Mouse (Mus musculus): Measurements from ENCODE around the gene Dst. TPM values are rescaled to one million over a fixed set of nuclear protein-coding genes. Genes with fewer than 3 reads are reported as not detected.
A peak's percentile ranks its signal among the peaks of the same experiment; 100 is the strongest.

The Dst gene
- polyA plus RNA-seq, 1 experiment from 2014 or later: 24.9 TPM

GRCm38 (mm10) chr1:34072262-34072661 is 164.2 kb downstream of the Dst start:
- H3K9ac ChIP-seq (ENCODE audit: low read length): no peak overlapping the region
- no peak for ATAC-seq
- no peaks in the 10 kb centered on the region for H3K36me3 ChIP-seq (ENCODE audit: control insufficient read depth, insufficient read depth, low read length)
- WGBS: 83% methylated on average over 7 of the region's 7 CpGs
- peaks cover 13% of the 10 kb centered on the region for H3K4me1 ChIP-seq (ENCODE audit: control insufficient read depth, insufficient read depth, low read length)
- no peaks in the 10 kb centered on the region for H3K9me3 ChIP-seq (replicated peaks; ENCODE audit: control insufficient read depth, low read length)
- no peak overlapping the region for H3K27ac ChIP-seq (ENCODE audit: low read depth, low read length)
- no peak for DNase-seq (ENCODE audit: low spot score)
- no peak overlapping the region for H3K4me3 ChIP-seq (ENCODE audit: low read depth, low read length)
- H3K27me3 ChIP-seq (replicated peaks; ENCODE audit: control insufficient read depth, insufficient read depth, low read length): no peaks in the 10 kb centered on the region
- no peak overlapping the region for H3K4me2 ChIP-seq (ENCODE audit: low read length)

- no peak for ATAC-seq
These were observed 165.6 kb downstream of the Dst start for GRCm38 (mm10) chr1:34073436-34074169.

GRCm38 (mm10) chr1:34074245-34075187 is 166.5 kb downstream of the Dst start:
- DNase-seq (ENCODE audit: low spot score): peak; percentile 27
- ATAC-seq: peak; percentile 22; the same call in 1 of the 2 replicates
- H3K36me3 ChIP-seq (ENCODE audit: control insufficient read depth, insufficient read depth, low read length): no peaks in the 10 kb centered on the region

More at GRCm38 (mm10) chr1:34073436-34074169, 165.6 kb downstream of the Dst start:
- no peak for DNase-seq (ENCODE audit: low spot score)
- Histone ChIP-seq H3K4me1 (ENCODE audit: control insufficient read depth, insufficient read depth, low read length) (peaks cover 13% of the 10 kb centered on the region), H3K4me3 (ENCODE audit: low read depth, low read length) (no peak overlapping the region), H3K9ac (ENCODE audit: low read length) (no peak overlapping the region), H3K27ac (ENCODE audit: low read depth, low read length) (no peak overlapping the region), H3K4me2 (ENCODE audit: low read length) (no peak overlapping the region), H3K36me3 (ENCODE audit: control insufficient read depth, insufficient read depth, low read length) (no peaks in the 10 kb centered on the region), H3K9me3 (replicated peaks; ENCODE audit: control insufficient read depth, low read length) (no peaks in the 10 kb centered on the region), H3K27me3 (replicated peaks; ENCODE audit: control insufficient read depth, insufficient read depth, low read length) (no peaks in the 10 kb centered on the region)
- 38% methylated on average over 10 of the region's 10 CpGs for WGBS

GRCm38 (mm10) chr1:34076701-34077421 is 168.8 kb downstream of the Dst start:
- Histone ChIP-seq H3K9me3 (replicated peaks; ENCODE audit: control insufficient read depth, low read length) (no peaks in the 10 kb centered on the region), H3K4me1 (ENCODE audit: control insufficient read depth, insufficient read depth, low read length) (peaks cover 13% of the 10 kb centered on the region), H3K4me3 (ENCODE audit: low read depth, low read length) (no peak overlapping the region), H3K4me2 (ENCODE audit: low read length) (no peak overlapping the region), H3K36me3 (ENCODE audit: control insufficient read depth, insufficient read depth, low read length) (no peaks in the 10 kb centered on the region), H3K27me3 (replicated peaks; ENCODE audit: control insufficient read depth, insufficient read depth, low read length) (no peaks in the 10 kb centered on the region), H3K27ac (ENCODE audit: low read depth, low read length) (no peak overlapping the region), H3K9ac (ENCODE audit: low read length) (no peak overlapping the region)
- ATAC-seq (no peak), DNase-seq (ENCODE audit: low spot score) (no peak)
- 14% methylated on average over 12 of the region's 12 CpGs for WGBS

More at GRCm38 (mm10) chr1:34074245-34075187, 166.5 kb downstream of the Dst start:
- no peaks in the 10 kb centered on the region for H3K27me3 ChIP-seq (replicated peaks; ENCODE audit: control insufficient read depth, insufficient read depth, low read length)
- H3K27ac ChIP-seq (ENCODE audit: low read depth, low read length): no peak overlapping the region; the same call in 1 of the 2 replicates
- H3K9ac ChIP-seq (ENCODE audit: low read length): no peak overlapping the region
- H3K9me3 ChIP-seq (replicated peaks; ENCODE audit: control insufficient read depth, low read length): no peaks in the 10 kb centered on the region
- WGBS: 12% methylated on average over 15 of the region's 15 CpGs
- 0 out of 2 replicates have a peak overlapping the region, but pooled peaks have one; percentile 7 for H3K4me2 ChIP-seq (ENCODE audit: low read length)
- peaks cover 13% of the 10 kb centered on the region for H3K4me1 ChIP-seq (ENCODE audit: control insufficient read depth, insufficient read depth, low read length)
- H3K4me3 ChIP-seq (ENCODE audit: low read depth, low read length): no peak overlapping the region

- Histone ChIP-seq H3K4me3 (ENCODE audit: low read depth, low read length) (no peak overlapping the region), H3K9me3 (replicated peaks; ENCODE audit: control insufficient read depth, low read length) (no peaks in the 10 kb centered on the region), H3K4me2 (ENCODE audit: low read length) (no peak overlapping the region), H3K4me1 (ENCODE audit: control insufficient read depth, insufficient read depth, low read length) (peaks cover 13% of the 10 kb centered on the region), H3K27me3 (replicated peaks; ENCODE audit: control insufficient read depth, insufficient read depth, low read length) (no peaks in the 10 kb centered on the region), H3K9ac (ENCODE audit: low read length) (no peak overlapping the region), H3K27ac (ENCODE audit: low read depth, low read length) (no peak overlapping the region), H3K36me3 (ENCODE audit: control insufficient read depth, insufficient read depth, low read length) (no peaks in the 10 kb centered on the region)
- WGBS: 18% methylated on average over 7 of the region's 7 CpGs
- DNase-seq (ENCODE audit: low spot score): no peak
- ATAC-seq: no peak
These were observed 169.4 kb downstream of the Dst start for GRCm38 (mm10) chr1:34077422-34077790.

- WGBS: 92% methylated on average over 6 of the region's 6 CpGs
- no peak for DNase-seq (ENCODE audit: low spot score)
- Histone ChIP-seq H3K4me1 (ENCODE audit: control insufficient read depth, insufficient read depth, low read length) (peaks cover 13% of the 10 kb centered on the region), H3K9me3 (replicated peaks; ENCODE audit: control insufficient read depth, low read length) (no peaks in the 10 kb centered on the region), H3K27me3 (replicated peaks; ENCODE audit: control insufficient read depth, insufficient read depth, low read length) (no peaks in the 10 kb centered on the region), H3K36me3 (ENCODE audit: control insufficient read depth, insufficient read depth, low read length) (no peaks in the 10 kb centered on the region), H3K4me2 (ENCODE audit: low read length) (no peak overlapping the region), H3K27ac (ENCODE audit: low read depth, low read length) (no peak overlapping the region), H3K9ac (ENCODE audit: low read length) (no peak overlapping the region), H3K4me3 (ENCODE audit: low read depth, low read length) (no peak overlapping the region)
- no peak for ATAC-seq
These were observed 169.9 kb downstream of the Dst start for GRCm38 (mm10) chr1:34077941-34078340.

GRCm38 (mm10) chr1:34089011-34089410 is 181.0 kb downstream of the Dst start:
- no peaks in the 10 kb centered on the region for H3K9me3 ChIP-seq (replicated peaks; ENCODE audit: control insufficient read depth, low read length)
- H3K4me3 ChIP-seq (ENCODE audit: low read depth, low read length): no peak overlapping the region
- no peaks in the 10 kb centered on the region for H3K4me1 ChIP-seq (ENCODE audit: control insufficient read depth, insufficient read depth, low read length)
- H3K9ac ChIP-seq (ENCODE audit: low read length): no peak overlapping the region
- no peak overlapping the region for H3K27ac ChIP-seq (ENCODE audit: low read depth, low read length)
- DNase-seq (ENCODE audit: low spot score) (no peak), ATAC-seq (no peak)
- H3K27me3 ChIP-seq (replicated peaks; ENCODE audit: control insufficient read depth, insufficient read depth, low read length): no peaks in the 10 kb centered on the region
- WGBS: 92% methylated on average over 3 of the region's 3 CpGs
- H3K36me3 ChIP-seq (ENCODE audit: control insufficient read depth, insufficient read depth, low read length): peaks cover 4% of the 10 kb centered on the region; the same call in 1 of the 2 replicates
- no peak overlapping the region for H3K4me2 ChIP-seq (ENCODE audit: low read length)

GRCm38 (mm10) chr1:34090700-34091099 is 182.7 kb downstream of the Dst start:
- Histone ChIP-seq H3K4me1 (ENCODE audit: control insufficient read depth, insufficient read depth, low read length) (no peaks in the 10 kb centered on the region), H3K4me3 (ENCODE audit: low read depth, low read length) (no peak overlapping the region), H3K27me3 (replicated peaks; ENCODE audit: control insufficient read depth, insufficient read depth, low read length) (no peaks in the 10 kb centered on the region), H3K9ac (ENCODE audit: low read length) (no peak overlapping the region), H3K36me3 (ENCODE audit: control insufficient read depth, insufficient read depth, low read length) (peaks cover 4% of the 10 kb centered on the region; the same call in 1 of the 2 replicates), H3K27ac (ENCODE audit: low read depth, low read length) (no peak overlapping the region), H3K4me2 (ENCODE audit: low read length) (no peak overlapping the region), H3K9me3 (replicated peaks; ENCODE audit: control insufficient read depth, low read length) (no peaks in the 10 kb centered on the region)
- WGBS: 89% methylated on average over 7 of the region's 7 CpGs
- no peak for DNase-seq (ENCODE audit: low spot score)
- ATAC-seq: no peak

Data from forebrain, embryonic 14.5 days (tissue).